Mouse (Mus musculus) heart, embryonic 16.5 days (tissue): ENCODE measurements around the gene Mpst. TPM values are rescaled to one million over a fixed set of nuclear protein-coding genes. Genes with fewer than 3 reads are reported as not detected.

ENCODE experiments used
- ATAC-seq: fragments of 200-750 bp; cut with Nextera tagmentation; replicated peaks from 2 replicates; pipeline ENCODE4 v1.8.0; 2017; ENCODE audit warnings: moderate number of reproducible peaks; ENCODE audit not compliant: insufficient read depth, low FRiP score; ENCODE audit errors: extremely low read depth
- H3K27ac ChIP-seq: fragments of 300-500 bp; sonication (generic); 2 replicates; pipeline ENCODE4 v1.5.1; 2014; ENCODE audit warnings: mild to moderate bottlenecking, low read length, control low read depth, moderate library complexity
- H3K27me3 ChIP-seq: fragments of 300-500 bp; sonication (generic); 2 replicates; pipeline ENCODE4 v1.6.1; 2014; ENCODE audit warnings: low read length, mixed read lengths; ENCODE audit not compliant: control insufficient read depth, insufficient read depth
- H3K36me3 ChIP-seq: fragments of 300-500 bp; sonication (generic); 2 replicates; pipeline ENCODE4 v1.6.1; 2014; ENCODE audit not compliant: control insufficient read depth, insufficient read depth
- H3K4me1 ChIP-seq: fragments of 300-500 bp; sonication (generic); 2 replicates; pipeline ENCODE4 v1.6.1; 2014; ENCODE audit warnings: low read length, mixed read lengths; ENCODE audit not compliant: control insufficient read depth, insufficient read depth
- H3K4me2 ChIP-seq: fragments of 300-500 bp; sonication (generic); 2 replicates; pipeline ENCODE4 v1.6.1; 2014; ENCODE audit warnings: low read depth, mild to moderate bottlenecking, control low read depth, low read length
- H3K4me3 ChIP-seq: fragments of 300-500 bp; sonication (generic); 2 replicates; pipeline ENCODE4 v1.5.1; 2014; ENCODE audit warnings: mild to moderate bottlenecking, control low read depth, low read length
- H3K9ac ChIP-seq: fragments of 300-500 bp; sonication (generic); 2 replicates; pipeline ENCODE4 v1.6.1; 2014; ENCODE audit warnings: low read length, control low read depth
- H3K9me3 ChIP-seq: fragments of 300-500 bp; sonication (generic); replicated peaks from 2 replicates; pipeline ENCODE4 v1.6.1; 2016; ENCODE audit warnings: low read length; ENCODE audit not compliant: control insufficient read depth
- WGBS: fragments of 180-500 bp; shearing (Covaris S2); extraction: QIAGEN DNeasy Blood & Tissue Kit; methylation state at CpG from one replicate; pipeline ENCODE4 v1.1.7; 2014; 5-methylcytosine and 5-hydroxymethylcytosine counted together
- polyA plus RNA-seq: library from polyadenylated mRNA; unstranded; fragments of >200 nt; fragmentation: Nextera tagmentation; extraction: Ambion mirVana; gene quantifications from 2 replicates; pipeline ENCODE4 v1.2.1, GENCODE M21; 2015

The Mpst gene
- polyA plus RNA-seq, 1 experiment from 2014 or later = 2.1 TPM

DNA sequence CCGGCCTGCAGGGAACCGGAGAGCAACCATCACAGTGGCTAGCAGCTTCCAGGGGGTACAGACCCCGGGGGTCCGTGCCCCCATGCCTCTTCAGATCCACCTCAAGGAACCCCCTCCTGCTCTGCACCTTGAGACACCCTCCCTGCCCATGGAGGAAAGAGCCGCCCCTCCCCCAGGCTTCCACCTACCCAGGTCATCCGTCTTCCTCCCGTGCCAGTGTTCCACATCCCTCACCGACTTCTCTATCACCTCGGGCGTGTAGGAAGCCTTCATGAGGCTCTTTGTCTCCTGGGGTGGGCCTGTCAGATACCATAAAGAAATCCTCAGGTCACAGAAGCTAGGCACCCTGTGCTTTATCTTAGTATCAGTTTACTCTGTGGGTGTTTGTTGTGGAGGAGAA, 27.7 kb upstream of the Mpst start:
- ATAC-seq = no peak
- Histone ChIP-seq H3K36me3 (no peaks in the 10 kb centered on the region), H3K27ac (no peak overlapping the region), H3K9me3 (peaks cover 3% of the 10 kb centered on the region; the same call in 1 of the 2 replicates), H3K27me3 (no peaks in the 10 kb centered on the region; the same call in 1 of the 2 replicates), H3K4me3 (no peak overlapping the region), H3K4me1 (no peaks in the 10 kb centered on the region), H3K4me2 (no peak overlapping the region), H3K9ac (no peak overlapping the region)
- WGBS = 74% methylated on average over 10 of the region's 10 CpGs

DNA sequence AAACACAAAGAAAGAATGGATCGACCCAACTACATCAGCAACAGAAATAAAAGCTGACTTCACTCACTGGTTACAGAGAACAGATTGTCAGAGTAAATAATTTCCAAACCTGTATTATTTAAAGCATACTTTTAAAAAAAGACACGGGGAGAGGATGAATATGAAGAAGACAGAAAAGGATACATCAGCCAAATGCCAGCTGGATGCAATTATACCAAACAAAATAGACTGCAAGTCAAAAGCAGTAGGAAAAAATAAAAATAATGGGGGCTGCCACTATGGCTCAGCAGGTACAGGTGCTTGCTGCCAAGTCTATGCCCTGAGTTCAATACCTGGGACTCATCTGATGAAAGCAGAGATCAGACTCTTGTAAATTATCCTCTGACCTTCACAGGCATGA, 26.0 kb upstream of the Mpst start:
- WGBS = 67% methylated on average over 2 of the region's 2 CpGs
- H3K9ac ChIP-seq = no peak overlapping the region
- H3K9me3 ChIP-seq = peaks cover 3% of the 10 kb centered on the region; the same call in 1 of the 2 replicates
- no peak overlapping the region for H3K4me3 ChIP-seq
- no peak overlapping the region for H3K4me2 ChIP-seq
- H3K36me3 ChIP-seq = no peaks in the 10 kb centered on the region
- peaks cover 7% of the 10 kb centered on the region; the same call in 1 of the 2 replicates for H3K4me1 ChIP-seq
- no peaks in the 10 kb centered on the region; the same call in 1 of the 2 replicates for H3K27me3 ChIP-seq
- no peak for ATAC-seq
- no peak overlapping the region for H3K27ac ChIP-seq

DNA sequence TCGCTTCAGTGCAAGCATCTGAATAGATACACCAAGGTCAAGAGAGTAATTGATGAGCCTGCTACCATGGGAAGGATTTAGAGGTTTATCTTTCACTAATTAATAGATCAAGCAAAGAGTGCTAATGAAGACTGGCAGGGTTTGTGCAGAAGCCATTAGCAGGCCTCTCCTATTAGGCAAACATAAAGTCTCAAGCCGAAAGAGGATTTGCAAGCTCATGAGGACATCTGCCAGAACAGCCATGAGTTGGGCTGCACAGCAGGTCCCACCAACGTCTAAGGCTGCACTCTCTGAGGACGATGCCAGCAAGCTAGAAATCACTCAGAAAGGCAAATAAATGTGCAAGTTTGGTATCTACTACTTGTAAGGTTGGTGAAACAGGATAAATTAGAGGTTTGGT, 25.5 kb upstream of the Mpst start:
- Histone ChIP-seq H3K4me3 (no peak overlapping the region), H3K4me2 (no peak overlapping the region), H3K4me1 (peaks cover 7% of the 10 kb centered on the region; the same call in 1 of the 2 replicates), H3K36me3 (no peaks in the 10 kb centered on the region), H3K9me3 (peaks cover 3% of the 10 kb centered on the region; the same call in 1 of the 2 replicates), H3K9ac (no peak overlapping the region), H3K27ac (no peak overlapping the region), H3K27me3 (no peaks in the 10 kb centered on the region; the same call in 1 of the 2 replicates)
- ATAC-seq = no peak
- 66% methylated on average over 4 of the region's 4 CpGs for WGBS

DNA sequence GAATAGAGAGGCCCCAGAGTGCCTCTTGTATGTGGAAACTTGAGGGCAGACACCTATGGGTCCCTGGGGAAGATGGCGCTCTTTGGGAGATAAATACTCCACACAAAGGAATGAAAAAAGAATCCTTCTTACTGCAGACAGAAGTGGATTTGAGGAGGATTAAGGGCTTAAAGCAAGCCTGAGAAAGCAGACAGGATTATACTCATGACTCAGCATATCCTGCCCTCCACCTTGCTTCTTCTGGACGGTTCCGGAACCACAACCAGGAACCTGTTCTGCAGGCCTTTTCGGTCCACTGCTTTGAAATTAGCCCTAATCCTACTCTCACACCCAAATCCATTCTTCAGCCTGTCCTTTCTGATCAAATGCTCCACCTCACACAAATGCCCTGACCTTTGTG, 24.1 kb upstream of the Mpst start:
- Histone ChIP-seq H3K36me3 (no peaks in the 10 kb centered on the region), H3K4me1 (peaks cover 7% of the 10 kb centered on the region; the same call in 1 of the 2 replicates), H3K4me3 (no peak overlapping the region), H3K9me3 (peaks cover 3% of the 10 kb centered on the region; the same call in 1 of the 2 replicates), H3K4me2 (no peak overlapping the region), H3K9ac (no peak overlapping the region), H3K27me3 (no peaks in the 10 kb centered on the region; the same call in 1 of the 2 replicates), H3K27ac (no peak overlapping the region)
- ATAC-seq = no peak
- 86% methylated on average over 4 of the region's 4 CpGs for WGBS

DNA sequence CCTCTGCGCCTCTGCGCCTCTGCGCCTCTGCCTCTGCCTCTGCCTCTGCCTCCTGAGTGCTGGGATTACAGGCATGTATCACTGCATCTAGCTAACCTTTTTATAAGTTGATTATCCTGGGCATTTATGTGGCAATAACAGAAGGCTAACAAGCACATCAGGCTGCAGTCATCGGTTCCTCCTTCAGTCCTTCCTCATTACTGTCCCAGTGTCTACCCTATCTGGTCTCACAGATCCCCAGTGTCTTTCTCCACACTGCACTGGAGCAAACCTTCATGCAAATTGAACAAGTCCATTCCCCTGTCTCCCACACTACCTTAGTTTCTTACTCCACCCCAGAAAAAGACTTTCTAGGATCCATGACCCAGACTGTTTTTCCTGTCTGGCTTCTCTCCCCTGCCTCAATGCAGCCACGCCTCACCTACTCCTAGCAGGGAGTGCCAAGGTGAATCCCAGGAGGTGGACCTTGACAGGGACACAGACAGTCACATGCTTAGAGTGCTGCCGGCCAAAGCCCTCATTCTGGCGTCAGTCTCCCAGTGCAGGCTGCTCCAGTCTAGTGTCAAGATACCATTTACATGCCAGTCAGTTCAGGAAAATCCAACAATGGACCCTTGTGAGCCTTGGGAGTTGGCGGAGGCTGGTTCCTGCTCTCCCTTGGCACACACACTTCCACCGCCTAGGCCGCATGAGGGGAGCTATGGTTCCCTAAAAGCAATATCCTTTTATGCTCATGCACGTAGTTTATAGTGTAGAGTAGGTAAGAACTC, 22.6 kb upstream of the Mpst start:
- ATAC-seq = peak; percentile 41; the same call in 1 of the 2 replicates
- WGBS = 64% methylated on average over 11 of the region's 11 CpGs
- Histone ChIP-seq H3K27me3 (no peaks in the 10 kb centered on the region; the same call in 1 of the 2 replicates), H3K36me3 (no peaks in the 10 kb centered on the region), H3K4me1 (peaks cover 7% of the 10 kb centered on the region; the same call in 1 of the 2 replicates), H3K9me3 (peaks cover 3% of the 10 kb centered on the region; the same call in 1 of the 2 replicates), H3K4me2 (no peak overlapping the region), H3K4me3 (no peak overlapping the region), H3K9ac (no peak overlapping the region), H3K27ac (no peak overlapping the region; the same call in 1 of the 2 replicates)

DNA sequence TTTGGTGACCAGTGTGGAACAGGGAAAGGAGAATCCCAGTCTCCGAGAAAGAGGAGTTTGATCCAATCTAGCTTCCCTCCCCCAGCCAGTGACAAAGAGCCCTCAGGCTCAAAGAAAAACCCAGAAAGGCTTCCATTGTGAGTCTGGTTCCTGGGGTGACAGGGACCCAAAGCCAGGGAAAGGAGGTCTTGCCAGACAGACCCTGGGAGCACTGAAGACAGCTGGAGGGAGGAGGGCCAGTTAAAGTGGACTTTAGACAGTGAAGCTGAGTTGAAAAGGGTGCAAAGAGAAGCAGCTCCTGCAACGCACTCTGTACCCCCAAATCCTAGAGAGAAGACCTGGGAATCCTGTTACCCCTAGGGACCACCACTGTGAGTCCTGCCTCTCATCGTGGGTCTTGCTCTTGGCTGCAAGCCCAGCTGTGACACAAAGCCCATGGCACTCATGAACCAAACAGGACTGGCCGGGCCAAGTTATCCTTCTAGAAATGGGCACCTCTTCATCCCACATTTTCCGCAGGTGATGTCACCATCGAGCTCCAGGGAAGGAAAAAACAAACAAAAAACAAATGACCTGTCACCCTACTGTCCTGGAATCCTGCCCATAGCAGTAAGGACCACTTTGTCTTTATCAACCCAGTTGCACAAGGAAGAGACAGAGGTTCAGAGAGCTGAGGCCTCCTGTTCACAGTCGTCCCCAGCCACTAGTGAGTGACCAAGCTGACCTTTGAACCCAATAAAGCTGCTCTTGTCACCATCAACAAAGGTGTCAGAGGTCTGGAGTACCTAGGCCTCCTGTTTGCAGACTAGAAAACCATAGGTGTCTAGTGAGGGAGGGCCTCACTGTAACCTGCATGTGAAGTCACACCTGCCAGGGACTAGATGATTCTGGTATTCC, 21.7 kb upstream of the Mpst start:
- ATAC-seq = no peak; the same call in 1 of the 2 replicates
- Histone ChIP-seq H3K9ac (no peak overlapping the region), H3K4me2 (no peak overlapping the region), H3K27ac (no peak overlapping the region), H3K4me3 (no peak overlapping the region), H3K36me3 (no peaks in the 10 kb centered on the region), H3K9me3 (peaks cover under 1% of the 10 kb centered on the region; the same call in 1 of the 2 replicates), H3K4me1 (peaks cover 7% of the 10 kb centered on the region; the same call in 1 of the 2 replicates), H3K27me3 (no peaks in the 10 kb centered on the region; the same call in 1 of the 2 replicates)
- WGBS = 49% methylated on average over 7 of the region's 7 CpGs

DNA sequence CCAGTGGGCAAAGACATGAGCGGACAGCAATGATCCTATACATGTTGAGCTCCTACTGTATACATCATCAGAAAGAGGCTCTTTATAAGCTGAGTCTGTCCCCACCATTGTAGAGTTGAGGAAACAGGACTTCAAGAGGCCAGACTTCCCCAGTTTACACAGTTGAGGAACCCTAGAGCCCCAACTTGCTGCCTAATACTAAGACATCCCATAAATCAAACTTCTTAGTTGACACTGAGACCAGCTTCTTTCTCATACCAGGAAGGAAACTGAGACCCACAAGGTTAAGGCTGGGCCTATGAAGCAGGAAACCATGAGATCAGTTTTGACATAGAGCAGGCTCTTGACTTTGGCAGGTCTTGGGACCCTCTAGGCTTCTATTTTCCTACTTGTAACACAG, 20.7 kb upstream of the Mpst start:
- no peak overlapping the region for H3K9ac ChIP-seq
- no peak overlapping the region for H3K4me3 ChIP-seq
- no peaks in the 10 kb centered on the region for H3K9me3 ChIP-seq
- no peaks in the 10 kb centered on the region for H3K36me3 ChIP-seq
- no peak overlapping the region for H3K4me2 ChIP-seq
- H3K4me1 ChIP-seq = peaks cover 7% of the 10 kb centered on the region; the same call in 1 of the 2 replicates
- H3K27ac ChIP-seq = no peak overlapping the region
- 91% methylated on average over 1 of the region's 1 CpGs for WGBS
- no peak for ATAC-seq
- no peaks in the 10 kb centered on the region; the same call in 1 of the 2 replicates for H3K27me3 ChIP-seq

DNA sequence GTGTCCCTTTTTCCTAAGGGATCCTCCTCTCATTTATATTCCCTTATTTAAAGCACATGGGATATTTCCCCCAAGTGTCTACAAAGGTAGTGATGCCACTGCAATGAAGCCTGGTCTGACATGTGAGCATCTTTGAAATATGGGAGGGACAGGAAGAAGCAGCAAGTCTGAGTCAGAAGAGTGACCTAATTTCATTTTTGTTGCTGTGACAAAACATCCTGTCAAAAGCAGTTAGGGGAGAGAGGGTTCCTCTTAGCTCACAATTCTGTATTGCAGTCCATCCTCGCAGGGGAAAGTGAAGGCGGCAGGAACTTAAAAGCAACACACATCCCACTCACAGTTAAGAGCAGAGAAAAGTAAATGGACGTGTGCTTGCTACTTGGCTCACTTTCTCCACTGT, 15.4 kb upstream of the Mpst start:
- ATAC-seq = no peak
- 68% methylated on average over 3 of the region's 3 CpGs for WGBS
- no peaks in the 10 kb centered on the region for H3K9me3 ChIP-seq
- H3K4me2 ChIP-seq = no peak overlapping the region
- H3K27ac ChIP-seq = no peak overlapping the region
- no peak overlapping the region for H3K4me3 ChIP-seq
- H3K4me1 ChIP-seq = no peaks in the 10 kb centered on the region
- H3K36me3 ChIP-seq = no peaks in the 10 kb centered on the region
- H3K9ac ChIP-seq = no peak overlapping the region
- H3K27me3 ChIP-seq = no peaks in the 10 kb centered on the region
